Mouse (Mus musculus) intestine, embryonic 15.5 days (tissue): ENCODE measurements at regions not wholly inside any gene's neighbourhood (a gene's known extent, or its start where the extent isn't known, plus 50 kb on each side); places are given as distances from the start of the nearest gene placed in this dataset.

Experiments used
- ATAC-seq: fragments of 200-750 bp; cut with Nextera tagmentation; 2 replicates; pipeline ENCODE4 v1.8.0; 2017; ENCODE audit warnings: moderate TSS enrichment, moderate library complexity
- H3K27ac ChIP-seq: fragments of 300-500 bp; sonication (generic); 2 replicates; pipeline ENCODE4 v1.5.1; 2015; ENCODE audit warnings: mild to moderate bottlenecking, inconsistent platforms
- H3K27me3 ChIP-seq: fragments of 300-500 bp; sonication (generic); replicated peaks from 2 replicates; pipeline ENCODE4 v1.6.1; 2015; ENCODE audit warnings: inconsistent platforms
- H3K36me3 ChIP-seq: fragments of 300-500 bp; sonication (generic); 2 replicates; pipeline ENCODE4 v1.6.1; 2015; ENCODE audit warnings: inconsistent platforms
- H3K4me1 ChIP-seq: fragments of 300-500 bp; sonication (generic); replicated peaks from 2 replicates; pipeline ENCODE4 v1.6.1; 2015; ENCODE audit warnings: inconsistent platforms
- H3K4me2 ChIP-seq: fragments of 300-500 bp; sonication (generic); replicated peaks from 2 replicates; pipeline ENCODE4 v1.6.1; 2015; ENCODE audit warnings: mild to moderate bottlenecking, inconsistent platforms
- H3K4me3 ChIP-seq: fragments of 300-500 bp; sonication (generic); replicated peaks from 2 replicates; pipeline ENCODE4 v1.5.1; 2015; ENCODE audit warnings: inconsistent platforms
- H3K9ac ChIP-seq: fragments of 300-500 bp; sonication (generic); 2 replicates; pipeline ENCODE4 v1.6.1; 2015; ENCODE audit warnings: inconsistent platforms
- H3K9me3 ChIP-seq: fragments of 300-500 bp; sonication (generic); 2 replicates; pipeline ENCODE4 v1.6.1; 2016; ENCODE audit warnings: inconsistent platforms
- WGBS: fragments of 180-500 bp; shearing (Covaris S2); methylation state at CpG from one replicate; pipeline ENCODE4 v1.1.7; 2015; 5-methylcytosine and 5-hydroxymethylcytosine counted together

- no peak overlapping the region for H3K27ac ChIP-seq
- no peaks in the 10 kb centered on the region for H3K27me3 ChIP-seq
- H3K4me1 ChIP-seq: no peaks in the 10 kb centered on the region
- H3K9ac ChIP-seq: no peak overlapping the region
- peak; percentile 77 for ATAC-seq
- H3K4me3 ChIP-seq: no peak overlapping the region
- H3K36me3 ChIP-seq: no peaks in the 10 kb centered on the region
- H3K9me3 ChIP-seq: no peaks in the 10 kb centered on the region
- H3K4me2 ChIP-seq: no peak overlapping the region
These were observed 811.2 kb upstream of the Cox7c start for GRCm38 (mm10) chr13:86857910-86858309.

DNA sequence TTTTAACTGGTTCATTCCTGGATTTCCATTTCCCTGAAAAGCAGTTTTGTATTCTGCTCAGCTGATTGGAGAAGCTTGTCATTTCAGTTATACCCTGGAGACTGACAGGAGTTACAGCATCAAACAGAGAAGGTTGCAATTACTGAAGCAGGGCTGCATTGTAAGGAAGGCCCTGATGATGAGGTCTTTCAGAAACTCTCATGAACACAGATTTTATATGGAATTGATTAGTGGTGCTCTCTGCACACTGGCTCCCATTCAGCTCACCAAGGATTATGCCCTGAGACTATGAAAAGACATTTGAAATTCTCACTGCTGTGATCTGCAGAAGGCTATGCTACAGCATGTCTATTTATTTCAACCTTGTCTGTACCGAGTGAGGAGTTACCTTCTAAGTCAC lies 794.2 kb upstream of the Cox7c start:
- no peak for ATAC-seq
- H3K4me2 ChIP-seq: no peak overlapping the region
- WGBS: 92% methylated on average over 1 of the region's 1 CpGs
- H3K4me3 ChIP-seq: no peak overlapping the region
- H3K36me3 ChIP-seq: no peaks in the 10 kb centered on the region
- no peaks in the 10 kb centered on the region for H3K4me1 ChIP-seq
- H3K27ac ChIP-seq: no peak overlapping the region
- no peaks in the 10 kb centered on the region for H3K9me3 ChIP-seq
- H3K27me3 ChIP-seq: no peaks in the 10 kb centered on the region
- H3K9ac ChIP-seq: no peak overlapping the region
